Mouse (Mus musculus) ES-Bruce4 (cell line): ENCODE measurements around the gene Pif1.

Experiments used
- CTCF ChIP-seq: IDR thresholded peaks from one replicate; pipeline ENCODE4 v1.8.1; 2011; ENCODE audit warnings: low read depth, low read length
- POLR2A ChIP-seq: IDR thresholded peaks from one replicate; pipeline ENCODE4 v1.8.1; 2011; ENCODE audit warnings: low read length; ENCODE audit not compliant: insufficient read depth

GRCm38 (mm10) chr9:65622826-65623225, 35.9 kb downstream of the Pif1 start:
- no peak for TF ChIP-seq POLR2A
- no peak for TF ChIP-seq CTCF
